15 mouse cellular contexts compared by ENCODE assay signal in genomic region chr16:95866866-95867420, GRCm38 (mm10).
DNase-seq lines count a peak whose midpoint lies in the region.
"Had no signal": no experiment of that assay in that cellular context is flagged by ENCODE, and none has a peak within 500 bp of the region (broad histone marks: within the 10 kb centered on the region; RNA-seq: fewer than 3 reads in every experiment).

No protein-coding gene starts in this region.

- no peak overlapping the region for H3K4me3 ChIP-seq in forebrain, embryonic 10.5 days
- H3K4me3 ChIP-seq: embryonic facial prominence, embryonic 13.5 days; hindbrain, embryonic 13.5 days had no signal

- H3K27ac ChIP-seq in forebrain, embryonic 10.5 days: no peak overlapping the region
- H3K27ac ChIP-seq: embryonic facial prominence, embryonic 13.5 days; hindbrain, embryonic 13.5 days; hindbrain, postnatal 0 days had no signal

- no peaks in the 10 kb centered on the region for H3K9me3 ChIP-seq in forebrain, embryonic 10.5 days
- H3K9me3 ChIP-seq: embryonic facial prominence, embryonic 13.5 days; hindbrain, embryonic 13.5 days had no signal

- H3K4me1 ChIP-seq in forebrain, embryonic 10.5 days: 0 out of 2 replicates have a peak, but pooled peaks cover 2% of the 10 kb centered on the region
- H3K4me1 ChIP-seq: embryonic facial prominence, embryonic 13.5 days had no signal

- DNase-seq in gastrocnemius, postnatal 25 days: peak; percentile 4
- DNase-seq in gastrocnemius, postnatal 4 days (ENCODE audit: low spot score in 2 of 2): no peak
- DNase-seq in A20 (ENCODE audit: low read depth, low spot score): peak; percentile 49
- DNase-seq in thymus, postnatal 10 days (ENCODE audit: low spot score in 2 of 2): peak; percentile 72 to 80
- DNase-seq in thymus, postnatal 4 days: peak; percentile 54
- no peak for DNase-seq in forebrain, embryonic 10.5 days (ENCODE audit: extremely low spot score, low spot score)
- DNase-seq in ovary, postnatal 10 days (ENCODE audit: low spot score): no peak
- DNase-seq: adrenal gland, postnatal 10 days; cerebellum, adult 11 months; cerebellum, adult 9-11 months; cerebellum, postnatal 36 days; heart, postnatal 10 days had no signal

- no peaks in the 10 kb centered on the region for H3K36me3 ChIP-seq in forebrain, embryonic 10.5 days (replicated peaks)
- H3K36me3 ChIP-seq: embryonic facial prominence, embryonic 13.5 days; hindbrain, embryonic 13.5 days had no signal

- 95% methylated on average over 1 of the region's 1 CpGs for WGBS in forebrain, embryonic 10.5 days

- H3K27me3 ChIP-seq in forebrain, embryonic 10.5 days (ENCODE audit: poor library complexity, severe bottlenecking): no peaks in the 10 kb centered on the region
- H3K27me3 ChIP-seq: embryonic facial prominence, embryonic 13.5 days; hindbrain, embryonic 13.5 days had no signal

Comparison
In these comparisons a context has a peak if more than half of its experiments do, and no peak if none do; other contexts are left out.
1. DNase-seq: peak in gastrocnemius, postnatal 25 days (single experiment), A20 (single experiment), thymus, postnatal 10 days (2 of 2) and thymus, postnatal 4 days (single experiment); none in gastrocnemius, postnatal 4 days (0 of 2), forebrain, embryonic 10.5 days (single experiment) and ovary, postnatal 10 days (single experiment).